Mouse (Mus musculus) brain, embryonic 14.5 days (tissue): ENCODE data around the gene Col4a3.

ENCODE experiments used
- CTCF ChIP-seq: fragments of 200-500 bp; IDR thresholded peaks from 2 replicates; pipeline ENCODE4 v1.5.1; 2012; ENCODE audit warnings: inconsistent platforms, mild to moderate bottlenecking, moderate library complexity, borderline replicate concordance; ENCODE audit not compliant: insufficient read depth, insufficient read length; ENCODE audit errors: extremely low read depth
- POLR2A ChIP-seq: fragments of 200-500 bp; IDR thresholded peaks from 2 replicates; pipeline ENCODE4 v1.6.1; 2012; ENCODE audit warnings: mild to moderate bottlenecking, inconsistent platforms, borderline replicate concordance; ENCODE audit not compliant: poor library complexity, insufficient read depth, insufficient read length, severe bottlenecking; ENCODE audit errors: extremely low read depth

DNA sequence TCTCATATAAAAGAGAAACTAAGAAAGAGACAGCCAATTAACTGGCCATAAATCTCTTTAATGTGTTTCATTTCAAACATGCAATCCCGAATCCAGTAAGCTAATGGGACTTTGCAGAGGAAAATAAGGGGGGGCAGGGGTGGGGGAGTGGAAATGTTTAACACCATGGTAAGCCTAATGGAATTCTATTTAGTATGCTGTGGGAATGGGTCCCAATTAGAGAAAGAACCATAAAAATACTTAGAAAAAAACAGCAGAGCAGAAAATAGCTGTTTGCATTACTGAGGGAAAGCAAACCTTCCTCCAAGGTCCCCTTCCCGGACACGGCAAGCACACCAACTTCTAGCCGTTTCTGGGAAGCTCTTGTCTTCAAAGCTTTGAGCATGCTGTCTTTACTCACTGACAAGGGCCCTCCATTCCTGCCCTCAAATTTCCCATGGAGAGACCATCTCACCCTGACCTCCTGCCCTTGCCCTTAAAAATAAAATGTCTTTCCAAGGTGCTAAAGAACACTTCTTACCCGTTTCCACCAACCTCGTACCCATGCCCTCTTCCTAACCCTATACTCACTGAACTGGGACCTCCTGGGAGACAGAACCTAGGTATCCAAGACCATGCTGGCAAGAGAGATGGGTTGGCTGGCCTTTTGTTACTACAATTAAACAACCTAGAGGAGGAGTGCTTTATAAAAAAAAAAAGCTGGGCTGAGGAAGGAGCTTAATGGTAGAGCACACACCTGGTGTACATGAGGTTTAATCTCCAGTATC lies 42.1 kb upstream of the Col4a3 start:
- no peak for TF ChIP-seq CTCF
- TF ChIP-seq POLR2A, result no peak
